Mouse (Mus musculus) stomach, embryonic 14.5 days (tissue): ENCODE measurements around the gene Prkce. TPM values are rescaled to one million over a fixed set of nuclear protein-coding genes. Genes with fewer than 3 reads are reported as not detected.

Experiments used
- ATAC-seq: fragments of 200-750 bp; cut with Nextera tagmentation; 2 replicates; pipeline ENCODE4 v1.8.0; 2017; ENCODE audit warnings: low read depth, moderate TSS enrichment; ENCODE audit not compliant: insufficient number of reproducible peaks, insufficient read depth, low FRiP score
- H3K27ac ChIP-seq: fragments of 300-500 bp; sonication (generic); 2 replicates; pipeline ENCODE4 v1.5.1; 2014; ENCODE audit warnings: mild to moderate bottlenecking, low read length, moderate library complexity, mixed read lengths
- H3K27me3 ChIP-seq: fragments of 300-500 bp; sonication (generic); 2 replicates; pipeline ENCODE4 v1.6.1; 2014; ENCODE audit warnings: low read length, control low read depth, mixed read lengths; ENCODE audit not compliant: control insufficient read depth, insufficient read depth
- H3K36me3 ChIP-seq: fragments of 300-500 bp; sonication (generic); 2 replicates; pipeline ENCODE4 v1.6.1; 2014; ENCODE audit warnings: mild to moderate bottlenecking, control low read depth, low read length, moderate library complexity, mixed read lengths; ENCODE audit not compliant: control insufficient read depth, insufficient read depth
- H3K4me1 ChIP-seq: fragments of 300-500 bp; sonication (generic); 2 replicates; pipeline ENCODE4 v1.6.1; 2014; ENCODE audit warnings: low read length, control low read depth, mixed read lengths; ENCODE audit not compliant: control insufficient read depth, insufficient read depth
- H3K4me2 ChIP-seq: fragments of 300-500 bp; sonication (generic); replicated peaks from 2 replicates; pipeline ENCODE4 v1.6.1; 2014; ENCODE audit warnings: low read depth, low read length, control low read depth
- H3K4me3 ChIP-seq: fragments of 300-500 bp; sonication (generic); 2 replicates; pipeline ENCODE4 v1.5.1; 2014; ENCODE audit warnings: low read depth, low read length, control low read depth
- H3K9ac ChIP-seq: fragments of 300-500 bp; sonication (generic); replicated peaks from 2 replicates; pipeline ENCODE4 v1.6.1; 2014; ENCODE audit warnings: low read depth, mild to moderate bottlenecking, control low read depth, low read length, moderate library complexity, mixed read lengths
- H3K9me3 ChIP-seq: fragments of 300-500 bp; sonication (generic); 2 replicates; pipeline ENCODE4 v1.6.1; 2016; ENCODE audit warnings: low read depth, low read length, control low read depth; ENCODE audit not compliant: control insufficient read depth
- WGBS: fragments of 180-500 bp; shearing (Covaris S2); extraction: QIAGEN DNeasy Blood & Tissue Kit; methylation state at CpG from one replicate; pipeline ENCODE4 v1.1.7; 2014; 5-methylcytosine and 5-hydroxymethylcytosine counted together
- polyA plus RNA-seq: library from polyadenylated mRNA; unstranded; fragments of >200 nt; fragmentation: Nextera tagmentation; extraction: Ambion mirVana; gene quantifications from 2 replicates; pipeline ENCODE4 v1.2.1, GENCODE M21; 2014

The Prkce gene
- polyA plus RNA-seq, 1 experiment from 2014 or later = 7.3 TPM

- 50% methylated on average over 3 of the region's 3 CpGs for WGBS
- no peak overlapping the region for H3K9ac ChIP-seq
- no peak overlapping the region for H3K27ac ChIP-seq
- no peaks in the 10 kb centered on the region for H3K4me1 ChIP-seq
- H3K27me3 ChIP-seq = no peaks in the 10 kb centered on the region
- H3K9me3 ChIP-seq = no peaks in the 10 kb centered on the region
- H3K4me2 ChIP-seq = no peak overlapping the region
- no peaks in the 10 kb centered on the region for H3K36me3 ChIP-seq
- no peak for ATAC-seq
- no peak overlapping the region for H3K4me3 ChIP-seq
These were observed 355.8 kb downstream of the Prkce start for GRCm38 (mm10) chr17:86523374-86523773.

DNA sequence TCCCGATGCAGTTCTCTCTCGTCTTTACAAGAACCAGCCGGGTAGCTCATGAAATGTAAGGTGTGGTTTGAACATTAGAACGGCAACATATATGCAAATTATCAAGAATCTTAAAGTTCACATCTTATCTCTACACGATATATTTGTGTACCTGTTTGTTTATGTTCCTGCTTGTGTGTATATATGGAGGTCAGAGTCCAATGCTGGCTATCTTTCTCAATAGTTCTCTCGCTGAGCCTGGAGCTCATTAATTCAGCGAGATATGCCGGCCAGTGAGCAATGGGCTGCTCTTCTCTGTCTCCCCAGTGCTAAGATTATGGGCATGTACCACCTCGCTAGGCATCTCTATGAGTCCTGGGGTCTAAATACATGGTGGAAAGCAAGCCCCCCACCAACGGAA, 356.3 kb downstream of the Prkce start:
- 82% methylated on average over 10 of the region's 10 CpGs for WGBS

DNA sequence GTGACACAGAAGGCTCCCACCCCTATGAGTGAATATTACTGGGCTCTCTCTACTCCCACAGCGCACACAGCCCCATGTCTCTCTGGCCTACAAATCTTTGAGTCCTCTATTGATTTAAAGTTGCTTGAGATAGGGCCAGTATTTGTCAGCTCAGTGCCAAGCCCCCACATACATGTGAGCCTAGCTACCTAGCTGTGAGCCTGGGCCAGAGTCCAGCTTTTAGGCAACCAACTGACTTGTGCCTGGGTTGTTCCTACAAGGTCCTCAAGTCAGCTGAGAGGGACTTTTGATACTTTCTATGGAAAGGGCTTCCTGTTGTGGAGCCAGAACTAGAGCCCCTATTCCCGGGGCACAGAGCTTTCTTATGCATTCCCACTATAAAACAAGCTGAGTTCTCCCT, 357.5 kb downstream of the Prkce start:
- H3K27ac ChIP-seq = no peak overlapping the region
- no peaks in the 10 kb centered on the region for H3K9me3 ChIP-seq
- no peak overlapping the region for H3K4me3 ChIP-seq
- 87% methylated on average over 2 of the region's 2 CpGs for WGBS
- no peaks in the 10 kb centered on the region for H3K4me1 ChIP-seq
- H3K9ac ChIP-seq = no peak overlapping the region
- H3K27me3 ChIP-seq = no peaks in the 10 kb centered on the region
- H3K36me3 ChIP-seq = no peaks in the 10 kb centered on the region
- no peak for ATAC-seq
- H3K4me2 ChIP-seq = no peak overlapping the region

More for the DNA sequence above, 356.3 kb downstream of the Prkce start:
- Histone ChIP-seq H3K9me3 (no peaks in the 10 kb centered on the region), H3K27me3 (no peaks in the 10 kb centered on the region), H3K36me3 (no peaks in the 10 kb centered on the region), H3K4me2 (no peak overlapping the region), H3K27ac (no peak overlapping the region), H3K4me3 (no peak overlapping the region), H3K4me1 (no peaks in the 10 kb centered on the region), H3K9ac (no peak overlapping the region)
- no peak for ATAC-seq

- WGBS = 64% methylated on average over 7 of the region's 7 CpGs
- H3K9me3 ChIP-seq = no peaks in the 10 kb centered on the region
- no peaks in the 10 kb centered on the region for H3K27me3 ChIP-seq
- no peak overlapping the region for H3K27ac ChIP-seq
- H3K4me1 ChIP-seq = no peaks in the 10 kb centered on the region
- H3K36me3 ChIP-seq = no peaks in the 10 kb centered on the region
- no peak overlapping the region for H3K9ac ChIP-seq
- no peak overlapping the region for H3K4me2 ChIP-seq
- ATAC-seq = no peak
- no peak overlapping the region for H3K4me3 ChIP-seq
These were observed 358.4 kb downstream of the Prkce start for GRCm38 (mm10) chr17:86526016-86526415.

- 85% methylated on average over 5 of the region's 5 CpGs for WGBS
- Histone ChIP-seq H3K4me1 (no peaks in the 10 kb centered on the region), H3K4me2 (no peak overlapping the region), H3K27me3 (no peaks in the 10 kb centered on the region), H3K36me3 (no peaks in the 10 kb centered on the region), H3K4me3 (no peak overlapping the region), H3K9me3 (no peaks in the 10 kb centered on the region), H3K27ac (no peak overlapping the region), H3K9ac (no peak overlapping the region)
- no peak for ATAC-seq
These were observed 359.7 kb downstream of the Prkce start for GRCm38 (mm10) chr17:86527298-86527697.

GRCm38 (mm10) chr17:86529003-86529402, 361.4 kb downstream of the Prkce start:
- no peak for ATAC-seq
- no peaks in the 10 kb centered on the region for H3K9me3 ChIP-seq
- no peaks in the 10 kb centered on the region for H3K27me3 ChIP-seq
- H3K36me3 ChIP-seq = no peaks in the 10 kb centered on the region
- H3K4me3 ChIP-seq = no peak overlapping the region
- no peak overlapping the region for H3K4me2 ChIP-seq
- no peak overlapping the region for H3K27ac ChIP-seq
- H3K4me1 ChIP-seq = peaks cover 4% of the 10 kb centered on the region; the same call in 1 of the 2 replicates
- no peak overlapping the region for H3K9ac ChIP-seq
- WGBS = 84% methylated on average over 10 of the region's 10 CpGs

DNA sequence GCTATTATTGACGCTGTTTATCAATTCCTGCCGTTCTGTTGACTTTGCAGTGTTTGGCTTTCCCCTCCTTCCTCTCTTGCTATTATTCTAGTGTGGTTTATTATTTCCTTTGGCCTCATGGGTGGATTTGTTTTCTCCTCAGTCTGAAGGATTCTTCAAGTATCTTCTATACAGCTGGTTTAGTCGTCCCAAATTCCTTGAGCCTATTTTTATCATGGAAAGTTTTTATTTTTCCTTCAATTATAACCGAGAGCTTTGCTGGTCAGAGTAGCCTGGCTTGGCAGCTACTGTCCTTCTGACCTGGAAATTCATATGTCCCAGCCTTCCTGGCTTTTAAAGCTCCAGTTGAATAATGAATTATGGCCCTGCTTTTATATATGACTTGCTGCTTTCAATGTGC, 361.8 kb downstream of the Prkce start:
- H3K27me3 ChIP-seq = no peaks in the 10 kb centered on the region
- H3K4me2 ChIP-seq = no peak overlapping the region
- peaks cover 4% of the 10 kb centered on the region; the same call in 1 of the 2 replicates for H3K4me1 ChIP-seq
- ATAC-seq = no peak
- H3K36me3 ChIP-seq = no peaks in the 10 kb centered on the region
- H3K9ac ChIP-seq = no peak overlapping the region
- H3K9me3 ChIP-seq = no peaks in the 10 kb centered on the region
- no peak overlapping the region for H3K4me3 ChIP-seq
- H3K27ac ChIP-seq = no peak overlapping the region
- 59% methylated on average over 4 of the region's 4 CpGs for WGBS

DNA sequence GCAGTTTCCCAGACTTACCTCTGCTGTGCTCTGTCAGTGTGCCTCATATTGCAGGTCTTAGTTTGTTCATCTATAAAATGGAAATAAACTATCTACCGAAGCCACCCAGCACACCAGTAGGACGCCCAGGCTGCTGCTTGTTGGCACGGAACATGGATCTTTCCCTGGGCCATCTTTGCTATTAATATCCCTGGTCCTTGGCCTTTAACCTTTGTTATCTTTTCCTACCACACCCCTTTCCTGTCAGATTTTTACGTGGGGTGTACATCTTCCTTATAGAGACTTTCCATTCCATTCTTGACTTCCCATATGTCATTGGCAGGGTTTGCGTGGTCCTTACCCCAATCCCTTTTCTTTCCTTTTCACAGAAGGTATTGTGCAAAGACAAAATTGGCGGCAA, 363.6 kb downstream of the Prkce start:
- ATAC-seq = no peak
- H3K27me3 ChIP-seq = no peaks in the 10 kb centered on the region
- no peak overlapping the region for H3K4me3 ChIP-seq
- WGBS = 83% methylated on average over 6 of the region's 6 CpGs
- peaks cover 4% of the 10 kb centered on the region; the same call in 1 of the 2 replicates for H3K4me1 ChIP-seq
- H3K4me2 ChIP-seq = no peak overlapping the region
- no peaks in the 10 kb centered on the region for H3K9me3 ChIP-seq
- no peaks in the 10 kb centered on the region for H3K36me3 ChIP-seq
- H3K27ac ChIP-seq = no peak overlapping the region
- H3K9ac ChIP-seq = no peak overlapping the region

- no peak overlapping the region for H3K4me3 ChIP-seq
- H3K36me3 ChIP-seq = no peaks in the 10 kb centered on the region
- no peaks in the 10 kb centered on the region for H3K9me3 ChIP-seq
- H3K27ac ChIP-seq = no peak overlapping the region
- H3K4me1 ChIP-seq = peaks cover 4% of the 10 kb centered on the region; the same call in 1 of the 2 replicates
- ATAC-seq = no peak
- H3K4me2 ChIP-seq = no peak overlapping the region
- H3K9ac ChIP-seq = no peak overlapping the region
- H3K27me3 ChIP-seq = no peaks in the 10 kb centered on the region
- 62% methylated on average over 17 of the region's 17 CpGs for WGBS
These were observed 365.4 kb downstream of the Prkce start for GRCm38 (mm10) chr17:86532783-86533548.
